Mouse (Mus musculus) C2C12 (cell line): Measurements from ENCODE around the gene Gm10320.

Experiments used
- MYOD1 ChIP-seq: IDR thresholded peaks from one replicate; pipeline ENCODE4 v1.6.1; 2011; ENCODE audit warnings: low read depth; ENCODE audit not compliant: control insufficient read depth, insufficient read length
- MYOG ChIP-seq: IDR thresholded peaks from one replicate; pipeline ENCODE4 v1.6.1; 2011; ENCODE audit not compliant: control insufficient read depth, insufficient read length; ENCODE audit errors: extremely low read depth

DNA sequence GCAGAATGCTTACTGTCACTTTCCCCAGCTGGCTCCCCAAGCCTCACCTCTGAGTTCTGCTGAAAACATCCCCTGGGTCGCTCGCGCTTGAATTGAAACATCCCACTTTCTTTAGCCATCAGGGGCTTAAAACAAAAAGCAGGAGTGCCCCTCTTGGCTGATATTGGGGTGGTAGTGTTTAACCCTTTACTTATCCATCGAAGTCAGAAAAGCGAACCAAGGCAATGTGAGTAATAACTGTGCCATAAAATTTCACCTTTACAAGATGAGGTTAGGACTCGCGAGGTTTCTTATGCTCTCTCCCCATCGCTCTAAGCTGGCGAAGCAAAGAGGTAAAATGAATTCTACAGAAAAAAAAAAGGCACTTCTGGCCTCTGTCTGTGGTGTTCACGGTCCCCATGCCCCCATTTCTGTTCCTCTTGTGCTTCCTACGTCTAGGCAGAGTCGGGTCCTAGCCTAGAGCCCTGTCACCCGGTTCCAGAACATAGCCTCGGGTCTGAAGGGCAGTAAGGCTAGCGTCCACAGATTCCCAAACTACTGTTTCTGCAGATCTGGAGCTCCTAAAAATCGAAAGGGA, 10.5 kb upstream of the Gm10320 start:
- TF ChIP-seq MYOD1 (no peak), MYOG (no peak)
